Mouse (Mus musculus) neural tube, embryonic 11.5 days (tissue): ENCODE data around the gene Epc2. TPM values are rescaled to one million over a fixed set of nuclear protein-coding genes. Genes with fewer than 3 reads are reported as not detected.
A peak's percentile ranks its signal among the peaks of the same experiment; 100 is the strongest.

Experiments used
- ATAC-seq: fragments of 200-750 bp; cut with Nextera tagmentation; 2 replicates; pipeline ENCODE4 v1.8.0; 2017; ENCODE audit warnings: moderate number of reproducible peaks, mild to moderate bottlenecking, moderate TSS enrichment, moderate library complexity; ENCODE audit not compliant: insufficient read depth, low FRiP score, low TSS enrichment
- DNase-seq: peaks from one replicate; pipeline ENCODE4 v3.0.0-alpha.2; 2015; ENCODE audit warnings: low spot score
- H3K27ac ChIP-seq: fragments of 300-500 bp; sonication (generic); 2 replicates; pipeline ENCODE4 v1.5.1; 2014; ENCODE audit warnings: low read depth, mild to moderate bottlenecking, low read length
- H3K27me3 ChIP-seq: fragments of 300-500 bp; sonication (generic); 2 replicates; pipeline ENCODE4 v1.6.1; 2014; ENCODE audit warnings: mild to moderate bottlenecking, low read length, mixed read lengths; ENCODE audit not compliant: control insufficient read depth, insufficient read depth
- H3K36me3 ChIP-seq: fragments of 300-500 bp; sonication (generic); 2 replicates; pipeline ENCODE4 v1.6.1; 2014; ENCODE audit warnings: mild to moderate bottlenecking, low read length, moderate library complexity, mixed read lengths; ENCODE audit not compliant: control insufficient read depth, insufficient read depth
- H3K4me1 ChIP-seq: fragments of 300-500 bp; sonication (generic); 2 replicates; pipeline ENCODE4 v1.6.1; 2014; ENCODE audit warnings: low read length, mixed read lengths; ENCODE audit not compliant: control insufficient read depth, insufficient read depth
- H3K4me2 ChIP-seq: fragments of 300-500 bp; sonication (generic); 2 replicates; pipeline ENCODE4 v1.6.1; 2014; ENCODE audit warnings: low read depth, mild to moderate bottlenecking, moderate library complexity
- H3K4me3 ChIP-seq: fragments of 300-500 bp; sonication (generic); 2 replicates; pipeline ENCODE4 v1.5.1; 2014; ENCODE audit warnings: low read depth, low read length
- H3K9ac ChIP-seq: fragments of 300-500 bp; sonication (generic); 2 replicates; pipeline ENCODE4 v1.6.1; 2014; ENCODE audit warnings: mild to moderate bottlenecking, low read length
- H3K9me3 ChIP-seq: fragments of 300-500 bp; sonication (generic); 2 replicates; pipeline ENCODE4 v1.6.1; 2016; ENCODE audit warnings: low read length; ENCODE audit not compliant: control insufficient read depth
- WGBS: fragments of 180-500 bp; shearing (Covaris S2); extraction: QIAGEN DNeasy Blood & Tissue Kit; methylation state at CpG from one replicate; pipeline ENCODE4 v1.1.7; 2014; 5-methylcytosine and 5-hydroxymethylcytosine counted together
- polyA plus RNA-seq: library from polyadenylated mRNA; unstranded; fragments of >200 nt; fragmentation: Nextera tagmentation; extraction: Ambion mirVana; gene quantifications from 2 replicates; pipeline ENCODE4 v1.2.1, GENCODE M21; 2014

The Epc2 gene
- polyA plus RNA-seq, 1 experiment from 2014 or later: 11.1 TPM

DNA sequence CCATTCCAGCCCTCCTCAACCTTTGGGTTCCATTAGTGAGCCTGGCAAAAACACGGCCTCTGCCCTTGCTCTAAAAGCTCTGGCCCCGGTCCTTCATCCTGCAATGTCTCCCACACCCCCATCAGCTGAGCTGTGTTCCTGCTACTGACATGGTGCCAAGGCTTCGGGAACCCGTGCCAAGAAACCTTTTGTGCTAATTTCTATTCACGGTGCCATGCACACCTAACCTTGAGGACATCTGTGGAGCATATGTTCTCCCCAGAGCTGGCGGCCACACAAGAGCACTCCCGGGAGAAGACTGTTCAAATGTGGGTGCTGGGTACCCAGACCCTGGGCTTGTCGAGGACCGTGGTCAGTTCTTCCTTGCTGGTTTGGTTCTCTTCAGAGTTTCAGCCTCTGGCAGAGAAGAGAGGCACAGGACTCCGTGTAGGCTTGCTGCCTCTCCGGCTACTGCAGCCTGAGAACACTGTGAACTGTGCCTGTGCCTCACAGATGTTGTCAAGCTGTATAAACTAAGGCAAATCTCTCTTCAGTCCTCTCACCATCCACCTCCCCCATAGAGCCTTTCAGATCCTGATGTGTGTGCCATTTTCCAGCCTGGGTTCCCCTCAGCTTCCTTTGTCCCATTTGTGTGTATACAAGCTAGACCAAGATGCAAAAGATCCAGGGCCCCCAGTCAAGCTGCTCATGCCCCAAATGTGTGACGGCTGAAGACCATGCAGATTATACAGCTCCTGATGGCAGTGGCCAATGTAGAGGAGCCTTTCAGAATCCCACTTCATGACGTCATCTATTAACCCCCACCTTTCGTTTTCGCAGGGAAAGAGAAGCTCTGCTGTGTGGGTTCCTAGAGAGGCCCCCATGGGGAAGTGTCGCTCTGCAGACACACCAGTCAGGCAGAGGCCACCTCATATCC, 118.8 kb downstream of the Epc2 start:
- no peaks in the 10 kb centered on the region for H3K36me3 ChIP-seq
- H3K4me3 ChIP-seq: no peak overlapping the region
- H3K27ac ChIP-seq: no peak overlapping the region
- peaks cover 6% of the 10 kb centered on the region for H3K4me1 ChIP-seq
- H3K4me2 ChIP-seq: no peak overlapping the region
- DNase-seq (peak; percentile 28), ATAC-seq (0 out of 2 replicates have a peak, but pooled peaks have one; percentile 20)
- WGBS: 63% methylated on average over 16 of the region's 16 CpGs
- no peaks in the 10 kb centered on the region for H3K27me3 ChIP-seq
- no peaks in the 10 kb centered on the region for H3K9me3 ChIP-seq
- no peak overlapping the region for H3K9ac ChIP-seq

DNA sequence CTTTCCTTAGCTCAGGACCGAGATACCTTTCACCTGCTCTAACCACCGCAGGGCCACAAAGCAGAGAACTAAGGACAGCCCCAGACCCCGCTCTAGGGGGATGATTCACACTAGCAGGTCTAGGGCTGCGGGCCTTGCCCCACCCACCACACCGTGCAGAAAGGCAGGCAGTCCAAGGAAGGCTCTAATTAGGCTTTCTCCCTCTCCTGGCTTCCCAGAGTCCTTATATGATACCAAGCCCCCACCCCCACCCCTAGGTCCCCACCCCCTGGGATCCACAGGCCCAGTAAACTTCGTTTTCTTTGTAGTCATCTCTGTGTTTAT, 119.5 kb downstream of the Epc2 start:
- H3K9me3 ChIP-seq: no peaks in the 10 kb centered on the region
- H3K27me3 ChIP-seq: no peaks in the 10 kb centered on the region
- DNase-seq (no peak), ATAC-seq (no peak)
- H3K4me3 ChIP-seq: no peak overlapping the region
- H3K4me2 ChIP-seq: no peak overlapping the region
- WGBS: 40% methylated on average over 6 of the region's 6 CpGs
- H3K4me1 ChIP-seq: peaks cover 6% of the 10 kb centered on the region
- no peak overlapping the region for H3K9ac ChIP-seq
- no peaks in the 10 kb centered on the region for H3K36me3 ChIP-seq
- no peak overlapping the region for H3K27ac ChIP-seq

DNA sequence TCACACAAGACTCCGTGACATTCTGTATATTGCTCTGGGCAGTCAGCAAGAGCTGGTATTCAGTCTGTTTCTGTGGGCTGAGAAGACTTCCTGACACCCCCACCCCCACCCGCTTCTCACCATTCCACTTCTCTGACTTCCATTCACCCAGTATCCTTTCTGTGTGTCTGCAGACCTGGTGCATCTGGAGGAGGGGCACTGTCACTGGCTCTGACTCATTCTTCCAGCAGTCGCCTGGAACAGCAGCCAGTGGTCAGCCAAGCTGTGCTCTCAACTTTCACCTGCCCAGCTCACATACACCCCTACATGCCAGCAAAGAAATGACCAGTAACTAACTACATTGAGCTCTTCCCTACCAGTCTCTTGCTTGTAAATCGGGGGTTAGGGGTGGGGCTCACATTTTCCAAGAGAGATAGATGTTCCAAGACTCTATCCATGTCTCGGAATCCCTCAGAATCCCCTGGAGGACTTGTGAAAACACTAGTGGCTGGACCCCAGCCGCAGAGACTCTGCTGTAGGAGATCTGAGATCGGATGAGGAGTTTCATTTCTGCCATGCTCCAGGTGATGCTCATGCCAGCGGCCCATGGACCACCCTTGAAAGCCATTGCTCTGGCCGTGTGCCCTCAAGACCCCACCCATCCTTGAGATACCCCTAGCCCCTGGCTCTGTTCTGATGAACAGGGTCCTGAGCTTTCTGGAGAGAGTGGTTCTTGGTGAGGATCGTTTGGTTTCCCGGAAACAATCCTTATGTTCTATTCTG, 120.1 kb downstream of the Epc2 start:
- ATAC-seq: no peak
- no peak for DNase-seq
- Histone ChIP-seq H3K4me1 (peaks cover 6% of the 10 kb centered on the region), H3K27me3 (no peaks in the 10 kb centered on the region), H3K9ac (no peak overlapping the region), H3K9me3 (no peaks in the 10 kb centered on the region), H3K27ac (no peak overlapping the region), H3K4me3 (no peak overlapping the region), H3K4me2 (no peak overlapping the region), H3K36me3 (no peaks in the 10 kb centered on the region)
- 66% methylated on average over 11 of the region's 11 CpGs for WGBS

DNA sequence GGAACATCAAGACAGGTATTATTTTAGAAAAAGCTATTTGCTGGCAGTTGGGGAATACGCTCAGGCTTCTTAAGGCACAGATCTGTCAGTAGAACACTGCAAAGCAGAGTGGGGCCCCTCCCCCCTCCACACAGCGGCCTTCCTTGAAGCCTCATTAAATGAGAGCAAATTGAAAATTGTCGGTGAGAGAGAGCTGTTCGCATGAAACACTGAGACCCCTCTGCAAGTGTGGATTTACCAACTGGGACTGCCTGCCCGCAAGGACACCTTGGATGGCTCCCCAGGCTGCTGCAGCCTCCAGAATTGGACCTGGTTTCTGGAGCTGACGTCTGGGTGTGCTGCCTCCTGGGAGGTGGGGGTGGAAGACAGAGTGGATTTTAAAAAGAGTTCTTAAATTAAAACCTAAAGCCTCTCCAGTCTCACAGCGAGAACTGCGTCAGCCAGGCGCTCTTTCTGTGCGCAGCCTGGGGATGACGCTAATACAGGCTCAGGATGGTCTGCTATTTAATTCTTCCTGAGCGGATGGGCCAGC, 120.9 kb downstream of the Epc2 start:
- H3K27ac ChIP-seq: 0 out of 2 replicates have a peak overlapping the region, but pooled peaks have one; percentile 39
- WGBS: 64% methylated on average over 12 of the region's 12 CpGs
- ATAC-seq (no peak), DNase-seq (peak; percentile 39)
- no peak overlapping the region for H3K4me3 ChIP-seq
- no peak overlapping the region for H3K4me2 ChIP-seq
- no peaks in the 10 kb centered on the region for H3K27me3 ChIP-seq
- peaks cover 6% of the 10 kb centered on the region for H3K4me1 ChIP-seq
- no peak overlapping the region for H3K9ac ChIP-seq
- H3K9me3 ChIP-seq: no peaks in the 10 kb centered on the region
- no peaks in the 10 kb centered on the region for H3K36me3 ChIP-seq

DNA sequence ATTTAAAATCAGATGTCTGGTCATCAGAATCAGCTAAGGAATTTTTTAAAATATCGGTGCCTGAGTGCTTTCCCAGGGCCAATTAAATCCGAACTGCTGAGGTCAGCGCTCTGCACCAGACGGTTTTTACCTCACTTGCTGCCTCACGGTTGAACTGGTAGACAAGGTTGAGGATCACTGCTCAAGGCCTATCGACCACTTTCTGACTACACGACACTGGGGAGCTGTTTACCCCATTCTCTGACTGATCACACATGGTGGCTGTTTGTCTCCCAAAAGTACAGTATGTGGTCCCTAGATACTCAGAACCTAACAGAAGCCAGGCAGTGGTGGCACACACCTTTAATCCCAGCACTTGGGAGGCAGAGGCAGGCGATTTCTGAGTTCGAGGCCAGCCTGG, 121.4 kb downstream of the Epc2 start:
- peaks cover 6% of the 10 kb centered on the region for H3K4me1 ChIP-seq
- ATAC-seq (no peak), DNase-seq (no peak)
- H3K9me3 ChIP-seq: no peaks in the 10 kb centered on the region
- no peaks in the 10 kb centered on the region for H3K27me3 ChIP-seq
- H3K36me3 ChIP-seq: no peaks in the 10 kb centered on the region
- H3K4me2 ChIP-seq: no peak overlapping the region
- no peak overlapping the region for H3K27ac ChIP-seq
- no peak overlapping the region for H3K9ac ChIP-seq
- 82% methylated on average over 9 of the region's 9 CpGs for WGBS
- no peak overlapping the region for H3K4me3 ChIP-seq

DNA sequence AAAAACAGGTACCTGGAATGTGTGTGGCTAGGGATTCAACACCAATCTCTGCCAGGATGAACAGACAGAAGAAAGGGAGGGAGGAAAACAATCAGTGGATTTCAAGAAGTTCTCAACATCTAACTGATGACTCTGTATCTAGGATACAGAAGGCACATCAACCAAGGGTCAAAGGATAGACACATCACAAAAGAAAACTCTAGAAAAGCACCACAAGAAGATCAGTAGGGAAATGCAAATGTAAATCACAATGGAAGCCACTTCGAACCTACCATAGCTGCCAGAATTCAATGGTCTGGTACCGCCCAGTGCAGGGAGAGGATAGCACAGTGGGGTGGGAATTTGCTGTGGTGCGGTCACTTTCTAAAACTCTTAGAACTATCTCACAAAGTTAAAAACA, 122.0 kb downstream of the Epc2 start:
- DNase-seq: no peak
- Histone ChIP-seq H3K9me3 (no peaks in the 10 kb centered on the region), H3K9ac (no peak overlapping the region), H3K36me3 (no peaks in the 10 kb centered on the region), H3K27ac (no peak overlapping the region), H3K4me2 (no peak overlapping the region), H3K4me3 (no peak overlapping the region), H3K27me3 (no peaks in the 10 kb centered on the region), H3K4me1 (peaks cover 6% of the 10 kb centered on the region)
- WGBS: 82% methylated on average over 3 of the region's 3 CpGs
- ATAC-seq: no peak

DNA sequence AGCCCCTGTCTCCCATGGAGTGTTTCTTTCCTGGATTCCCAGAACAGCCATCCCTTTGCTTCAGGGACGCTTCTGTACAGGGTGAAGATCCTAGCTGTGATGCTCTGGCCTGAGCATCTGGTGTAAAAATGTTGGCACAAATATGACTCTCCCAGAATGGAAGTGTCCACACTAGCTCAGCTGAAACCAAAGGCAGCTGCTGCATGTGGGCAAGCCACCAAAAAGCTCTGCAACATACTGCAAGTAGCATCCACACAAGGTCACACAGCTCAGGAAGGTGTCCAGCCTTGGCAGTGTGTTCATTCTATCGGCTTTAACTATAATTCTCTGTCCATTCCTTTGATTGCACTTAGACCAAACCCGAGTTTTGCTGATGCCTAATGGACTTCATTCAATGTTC, 129.3 kb downstream of the Epc2 start:
- H3K9me3 ChIP-seq: no peaks in the 10 kb centered on the region
- no peak overlapping the region for H3K9ac ChIP-seq
- WGBS: 79% methylated on average over 3 of the region's 3 CpGs
- H3K36me3 ChIP-seq: no peaks in the 10 kb centered on the region
- H3K4me2 ChIP-seq: no peak overlapping the region
- no peak overlapping the region for H3K27ac ChIP-seq
- no peaks in the 10 kb centered on the region for H3K4me1 ChIP-seq
- no peaks in the 10 kb centered on the region for H3K27me3 ChIP-seq
- H3K4me3 ChIP-seq: no peak overlapping the region
- no peak for DNase-seq
- ATAC-seq: no peak

DNA sequence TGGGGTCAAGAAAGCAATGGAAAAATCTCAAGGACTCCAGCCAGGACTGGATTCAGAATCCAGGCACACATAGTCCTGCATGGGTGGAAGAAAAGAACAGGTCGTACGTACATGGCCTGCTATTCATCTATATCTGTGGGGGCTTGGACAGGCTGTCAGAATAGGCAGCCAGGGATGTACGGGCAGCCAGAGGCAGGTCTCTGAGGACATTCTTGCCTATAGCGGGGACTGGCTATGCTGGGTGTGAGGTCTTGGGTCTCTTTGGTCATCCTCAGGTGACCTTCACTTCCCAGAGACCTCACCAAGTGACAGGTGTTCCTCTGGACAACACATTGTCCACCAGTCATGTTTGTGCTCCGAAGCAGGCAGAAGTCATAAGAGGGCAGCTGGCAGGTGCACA, 131.3 kb downstream of the Epc2 start:
- Histone ChIP-seq H3K36me3 (no peaks in the 10 kb centered on the region), H3K9me3 (no peaks in the 10 kb centered on the region), H3K9ac (no peak overlapping the region), H3K4me3 (no peak overlapping the region), H3K4me2 (no peak overlapping the region), H3K27ac (no peak overlapping the region), H3K27me3 (no peaks in the 10 kb centered on the region), H3K4me1 (no peaks in the 10 kb centered on the region)
- WGBS: 92% methylated on average over 5 of the region's 5 CpGs
- DNase-seq (no peak), ATAC-seq (no peak)
